9 mouse cellular contexts compared by ENCODE assay signal in genomic region chr11:69121001-69121740, GRCm38 (mm10). TPM values are rescaled to one million over a fixed set of nuclear protein-coding genes. Genes with fewer than 3 reads are reported as not detected.
DNase-seq lines count a peak whose midpoint lies in the region; ATAC-seq lines count a peak whose summit lies in the region.
"Had no signal": no experiment of that assay in that cellular context is flagged by ENCODE, and none has a peak within 500 bp of the region (broad histone marks: within the 10 kb centered on the region; RNA-seq: fewer than 3 reads in every experiment).

No protein-coding gene starts in this region.

- peak overlapping the region; percentile 81 for H3K4me3 ChIP-seq in hindbrain, embryonic 12.5 days
- H3K4me3 ChIP-seq in liver, embryonic 15.5 days (replicated peaks), result peak overlapping the region; percentile 70
- H3K4me3 ChIP-seq in stomach, embryonic 15.5 days (replicated peaks), result peak overlapping the region; percentile 82

- H3K9me3 ChIP-seq in hindbrain, embryonic 12.5 days (replicated peaks), result no peaks in the 10 kb centered on the region
- H3K9me3 ChIP-seq in liver, embryonic 15.5 days (replicated peaks), result no peaks in the 10 kb centered on the region
- no peaks in the 10 kb centered on the region for H3K9me3 ChIP-seq in stomach, embryonic 15.5 days

- no peak for ATAC-seq in hindbrain, embryonic 12.5 days (ENCODE audit: low FRiP score)
- no peak for ATAC-seq in liver, embryonic 15.5 days (ENCODE audit: insufficient read depth)
- ATAC-seq in stomach, embryonic 15.5 days (ENCODE audit: insufficient read depth, low FRiP score, low read depth), result no peak

- peak overlapping the region; percentile 97 for H3K4me2 ChIP-seq in hindbrain, embryonic 12.5 days (replicated peaks)
- H3K4me2 ChIP-seq in liver, embryonic 15.5 days, result peak overlapping the region; percentile 98
- peak overlapping the region; percentile 95 for H3K4me2 ChIP-seq in stomach, embryonic 15.5 days

- peak; percentile 69 for DNase-seq in adrenal gland, adult 2 months
- no peak for DNase-seq in adrenal gland, postnatal 4 days (ENCODE audit: low spot score in 2 of 2)
- peak; percentile 35 to 37 for DNase-seq in B cell, adult 2 months
- DNase-seq in embryo, embryonic 9.5 days (ENCODE audit: extremely low spot score), result peak; percentile 54
- no peak for DNase-seq in adipocyte (ENCODE audit: low spot score)

- 1% methylated on average over 28 of the region's 33 CpGs for WGBS in hindbrain, embryonic 12.5 days
- under 1% methylated on average over 33 of the region's 33 CpGs for WGBS in liver, embryonic 15.5 days (ENCODE audit: insufficient replicate concordance)
- under 1% methylated on average over 33 of the region's 33 CpGs for WGBS in stomach, embryonic 15.5 days

- H3K27ac ChIP-seq in hindbrain, embryonic 12.5 days, result no peak overlapping the region
- no peak overlapping the region for H3K27ac ChIP-seq in liver, embryonic 15.5 days (replicated peaks)
- peak overlapping the region; percentile 94 for H3K27ac ChIP-seq in stomach, embryonic 15.5 days

- H3K9ac ChIP-seq in hindbrain, embryonic 12.5 days, result peak overlapping the region; percentile 77
- peak overlapping the region; percentile 25; the same call in 1 of the 2 replicates for H3K9ac ChIP-seq in liver, embryonic 15.5 days
- H3K9ac ChIP-seq in stomach, embryonic 15.5 days, result peak overlapping the region; percentile 63; the same call in 1 of the 2 replicates

- H3K36me3 ChIP-seq in hindbrain, embryonic 12.5 days, result no peaks in the 10 kb centered on the region
- H3K36me3 ChIP-seq in liver, embryonic 15.5 days (replicated peaks), result no peaks in the 10 kb centered on the region
- H3K36me3 ChIP-seq in stomach, embryonic 15.5 days, result no peaks in the 10 kb centered on the region

- H3K27me3 ChIP-seq in hindbrain, embryonic 12.5 days, result peaks cover 31% of the 10 kb centered on the region
- peaks cover 64% of the 10 kb centered on the region for H3K27me3 ChIP-seq in liver, embryonic 15.5 days
- no peaks in the 10 kb centered on the region for H3K27me3 ChIP-seq in stomach, embryonic 15.5 days (replicated peaks)

- H3K4me1 ChIP-seq in hindbrain, embryonic 12.5 days, result peaks cover 39% of the 10 kb centered on the region
- H3K4me1 ChIP-seq in liver, embryonic 15.5 days (replicated peaks), result peaks cover 80% of the 10 kb centered on the region
- peaks cover 38% of the 10 kb centered on the region for H3K4me1 ChIP-seq in stomach, embryonic 15.5 days

RNA-seq across cellular contexts. Expression of gene Hes7, which starts 1.0 kb away (rescaled TPM):
- not detected for total RNA-seq in adrenal gland, adult 2 months (2021)
- polyA plus RNA-seq in adrenal gland, adult 2 months (2012; rRNA removed), result 1.3 and 1.6 TPM in 2 replicates
- total RNA-seq in adrenal gland, postnatal 4 days (2021), result under 1 TPM; 0.51 to 0.59 TPM
- polyA plus RNA-seq in hindbrain, embryonic 12.5 days (2016; fragmentation: Nextera tagmentation; extraction: Ambion mirVana), result 0.25 and 0.49 TPM in 2 replicates
- 0.12 and 0.18 TPM in 2 replicates for polyA plus RNA-seq in liver, embryonic 15.5 days (2015; fragmentation: Nextera tagmentation; extraction: Ambion mirVana)
- polyA plus RNA-seq in stomach, embryonic 15.5 days (2015; fragmentation: Nextera tagmentation; extraction: Ambion mirVana), result 0.76 and 1.0 TPM in 2 replicates

RNA-seq across cellular contexts. Expression of gene 9130213A22Rik, which starts 1.2 kb away (rescaled TPM):
- total RNA-seq in adrenal gland, adult 2 months (2021), result under 1 TPM; 0.59 to 0.78 TPM
- 2.3 and 3.0 TPM in 2 replicates for polyA plus RNA-seq in adrenal gland, adult 2 months (2012; rRNA removed)
- 1 to 10 TPM; 1.3 to 1.4 TPM for total RNA-seq in adrenal gland, postnatal 4 days (2021)
- 0.26 and 0.29 TPM in 2 replicates for polyA plus RNA-seq in hindbrain, embryonic 12.5 days (2016; fragmentation: Nextera tagmentation; extraction: Ambion mirVana)
- polyA plus RNA-seq in liver, embryonic 15.5 days (2015; fragmentation: Nextera tagmentation; extraction: Ambion mirVana), result 0.07 TPM in 1 of 2 replicates, not detected in the other
- polyA plus RNA-seq in stomach, embryonic 15.5 days (2015; fragmentation: Nextera tagmentation; extraction: Ambion mirVana), result 0.37 TPM in 2 replicates

RNA-seq across cellular contexts. Expression of gene Aloxe3, which starts 4.5 kb away (rescaled TPM):
- total RNA-seq in adrenal gland, adult 2 months (2021), result 1 to 10 TPM in 1 of 2 experiments, under 1 TPM in 1; 0.79 to 1.0 TPM
- 1.4 and 2.5 TPM in 2 replicates for polyA plus RNA-seq in adrenal gland, adult 2 months (2012; rRNA removed)
- under 1 TPM; 0.67 to 0.73 TPM for total RNA-seq in adrenal gland, postnatal 4 days (2021)
- 0.41 and 0.65 TPM in 2 replicates for polyA plus RNA-seq in hindbrain, embryonic 12.5 days (2016; fragmentation: Nextera tagmentation; extraction: Ambion mirVana)
- polyA plus RNA-seq in liver, embryonic 15.5 days (2015; fragmentation: Nextera tagmentation; extraction: Ambion mirVana), result 0.13 TPM in 1 of 2 replicates, not detected in the other
- 0.27 and 1.2 TPM in 2 replicates for polyA plus RNA-seq in stomach, embryonic 15.5 days (2015; fragmentation: Nextera tagmentation; extraction: Ambion mirVana)
- total RNA-seq: heart, postnatal 14 days had no signal

RNA-seq across cellular contexts. Expression of gene Per1, which starts 26.2 kb away (rescaled TPM):
- total RNA-seq in adrenal gland, adult 2 months (2021), result 10 to 100 TPM; 55.0 to 75.9 TPM
- 41.3 and 76.1 TPM in 2 replicates for polyA plus RNA-seq in adrenal gland, adult 2 months (2012; rRNA removed)
- 100 to 1,000 TPM in 1 of 2 experiments, 10 to 100 TPM in 1; 99.4 to 130 TPM for total RNA-seq in adrenal gland, postnatal 4 days (2021)
- 9.8 and 11.6 TPM in 2 replicates for polyA plus RNA-seq in hindbrain, embryonic 12.5 days (2016; fragmentation: Nextera tagmentation; extraction: Ambion mirVana)
- 6.4 and 7.6 TPM in 2 replicates for polyA plus RNA-seq in liver, embryonic 15.5 days (2015; fragmentation: Nextera tagmentation; extraction: Ambion mirVana)
- 15.4 and 20.3 TPM in 2 replicates for polyA plus RNA-seq in stomach, embryonic 15.5 days (2015; fragmentation: Nextera tagmentation; extraction: Ambion mirVana)

RNA-seq across cellular contexts. Expression of gene Vamp2, which starts 32.9 kb away (rescaled TPM):
- total RNA-seq in adrenal gland, adult 2 months (2021), result 100 to 1,000 TPM; 104 to 130 TPM
- polyA plus RNA-seq in adrenal gland, adult 2 months (2012; rRNA removed), result 425 and 479 TPM in 2 replicates
- 100 to 1,000 TPM; 208 to 226 TPM for total RNA-seq in adrenal gland, postnatal 4 days (2021)
- polyA plus RNA-seq in hindbrain, embryonic 12.5 days (2016; fragmentation: Nextera tagmentation; extraction: Ambion mirVana), result 140 and 159 TPM in 2 replicates
- 14.9 and 19.6 TPM in 2 replicates for polyA plus RNA-seq in liver, embryonic 15.5 days (2015; fragmentation: Nextera tagmentation; extraction: Ambion mirVana)
- polyA plus RNA-seq in stomach, embryonic 15.5 days (2015; fragmentation: Nextera tagmentation; extraction: Ambion mirVana), result 68.5 and 84.6 TPM in 2 replicates

Comparison
In these comparisons a context has a peak if more than half of its experiments do, and no peak if none do; other contexts are left out.
1. DNase-seq: peak in adrenal gland, adult 2 months (single experiment), B cell, adult 2 months (2 of 2) and embryo, embryonic 9.5 days (single experiment); none in adrenal gland, postnatal 4 days (0 of 2) and adipocyte (single experiment).
2. H3K9ac ChIP-seq: peak in every context shown above with its lines; median percentile 77 in hindbrain, embryonic 12.5 days; 63 in stomach, embryonic 15.5 days; 25 in liver, embryonic 15.5 days.
3. Peak in every context shown above with its lines, with median percentiles within 50 percentile points of each other: H3K4me2 ChIP-seq and H3K4me3 ChIP-seq.